Mouse (Mus musculus) kidney, adult 9 months (tissue): ENCODE results near the gene Coro6.

ENCODE experiments used
- DNase-seq: peaks from one replicate; pipeline ENCODE4 v3.0.0; 2022

Coro6 gene

DNA sequence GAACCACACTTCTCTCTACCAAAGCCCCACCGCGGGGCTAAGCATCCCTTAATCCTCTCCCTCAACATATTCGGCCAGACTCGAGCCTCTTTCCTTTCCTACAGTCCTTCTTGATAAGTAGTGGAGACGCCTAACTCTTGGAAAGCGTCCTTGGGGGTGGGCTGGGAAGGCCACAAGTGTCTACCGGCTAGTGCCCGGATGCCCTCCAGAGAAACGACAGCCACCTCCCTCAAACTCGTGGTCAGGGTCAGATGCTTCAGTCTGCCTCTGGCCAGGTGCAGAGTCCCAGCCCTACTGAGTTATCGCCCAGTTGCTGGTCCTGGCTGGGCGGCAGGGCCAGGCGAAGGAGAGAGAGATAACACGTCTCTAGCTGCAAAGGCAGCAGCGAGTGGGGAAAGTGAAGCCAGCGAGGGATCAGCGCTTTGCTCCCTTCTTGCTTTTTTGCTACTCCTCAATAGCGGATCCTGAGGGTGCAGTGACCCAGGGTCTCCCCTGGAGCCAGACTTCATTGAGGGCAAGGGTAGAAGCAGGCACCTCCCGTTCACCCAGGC, 52.1 kb downstream of the Coro6 start:
- peak; percentile 27 for DNase-seq

GRCm38 (mm10) chr11:77514832-77515636, 52.8 kb downstream of the Coro6 start, which contains the start of gene Abhd15:
Gene Abhd15 (plus strand): TSS chr11:77515121.
- peak; percentile 81 for DNase-seq

DNA sequence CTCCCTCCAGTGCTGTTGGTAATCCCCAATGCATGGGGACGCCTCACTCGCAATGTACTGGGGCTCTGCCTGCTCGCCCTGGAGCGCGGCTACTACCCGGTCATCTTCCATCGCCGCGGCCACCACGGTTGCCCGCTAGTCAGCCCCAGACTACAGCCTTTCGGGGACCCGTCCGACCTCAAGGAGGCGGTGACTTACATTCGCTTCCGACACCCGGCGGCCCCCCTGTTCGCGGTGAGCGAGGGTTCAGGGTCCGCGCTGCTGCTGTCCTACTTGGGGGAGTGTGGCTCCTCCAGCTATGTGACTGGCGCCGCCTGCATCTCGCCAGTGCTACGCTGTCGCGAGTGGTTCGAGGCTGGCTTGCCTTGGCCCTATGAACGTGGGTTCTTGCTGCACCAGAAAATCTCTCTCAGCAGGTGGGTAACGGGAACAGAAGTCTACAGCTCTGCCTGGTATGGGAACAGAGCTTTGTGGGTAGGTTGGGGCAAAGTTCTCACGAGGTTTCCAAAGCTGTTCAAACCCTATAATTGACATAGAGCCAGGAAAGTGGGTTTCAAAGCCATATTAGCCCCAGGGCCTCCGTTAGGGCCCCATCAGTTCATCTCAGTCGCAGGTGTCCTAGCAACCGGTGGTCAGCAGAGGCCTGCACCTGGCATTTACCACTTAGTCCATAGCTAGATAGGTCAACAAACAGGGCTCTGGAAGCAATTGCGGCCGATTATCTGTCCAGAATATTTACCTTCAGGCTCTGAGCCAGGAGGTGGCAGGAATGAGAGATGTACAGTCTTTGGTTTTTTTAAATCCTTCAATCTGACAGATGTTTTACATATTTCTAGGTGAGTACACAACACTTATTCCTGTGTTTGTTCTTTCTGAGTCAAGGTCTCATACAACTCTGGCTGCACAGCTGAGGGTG, 53.7 kb downstream of the Coro6 start, which contains the start of gene Trp53i13:
Trp53i13 (minus strand) TSS at position 344 of the 916 bp plus-strand sequence.
- peak; percentile 49 for DNase-seq

GRCm38 (mm10) chr11:77516553-77517425, 54.6 kb downstream of the Coro6 start:
- peak; percentile 29 for DNase-seq

- peak; percentile 4 for DNase-seq
Measured at GRCm38 (mm10) chr11:77518051-77518798, 56.0 kb downstream of the Coro6 start.

DNA sequence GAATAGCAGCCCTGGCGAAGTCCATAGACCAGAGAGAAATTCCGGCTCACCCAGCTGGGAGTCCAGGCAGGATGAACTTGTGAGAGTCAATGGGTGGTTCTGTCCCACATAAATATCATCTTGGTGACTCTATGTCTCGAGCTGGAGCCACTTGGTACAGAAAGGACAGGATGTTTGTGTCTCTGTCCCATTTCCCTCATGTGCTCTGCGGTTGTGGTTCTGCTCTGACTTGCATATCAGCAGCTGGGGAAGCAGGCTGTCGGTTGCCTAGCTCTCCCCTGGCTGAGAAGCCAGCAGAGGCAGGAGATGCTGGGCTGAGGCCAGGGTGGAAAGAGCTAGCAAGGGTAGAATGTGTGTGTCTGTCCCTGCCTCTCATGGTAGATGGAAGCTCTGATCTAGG, 56.8 kb downstream of the Coro6 start, which contains the start of gene Gm10392:
Gm10392 (minus strand) TSS at position 156 of the 400 bp plus-strand sequence.
- peak; percentile 47 for DNase-seq
